Mouse (Mus musculus) midbrain, embryonic 14.5 days (tissue): ENCODE measurements around the gene Hist2h3c2. TPM values are rescaled to one million over a fixed set of nuclear protein-coding genes. Genes with fewer than 3 reads are reported as not detected.

Source experiments
- ATAC-seq: fragments of 200-750 bp; cut with Nextera tagmentation; 2 replicates; pipeline ENCODE4 v1.8.0; 2017; ENCODE audit warnings: moderate number of reproducible peaks, moderate library complexity; ENCODE audit not compliant: low FRiP score, low TSS enrichment
- DNase-seq: peaks from one replicate; pipeline ENCODE4 v3.0.0-alpha.2; 2015
- H3K27ac ChIP-seq: fragments of 300-500 bp; sonication (generic); replicated peaks from 2 replicates; pipeline ENCODE4 v1.5.1; 2014; ENCODE audit warnings: mild to moderate bottlenecking, low read depth, low read length, moderate library complexity
- H3K27me3 ChIP-seq: fragments of 300-500 bp; sonication (generic); 2 replicates; pipeline ENCODE4 v1.6.1; 2014; ENCODE audit warnings: low read length, control low read depth, mixed read lengths; ENCODE audit not compliant: control insufficient read depth, insufficient read depth
- H3K36me3 ChIP-seq: fragments of 300-500 bp; sonication (generic); 2 replicates; pipeline ENCODE4 v1.6.1; 2014; ENCODE audit warnings: low read length, control low read depth; ENCODE audit not compliant: control insufficient read depth, insufficient read depth
- H3K4me1 ChIP-seq: fragments of 300-500 bp; sonication (generic); 2 replicates; pipeline ENCODE4 v1.6.1; 2014; ENCODE audit warnings: mild to moderate bottlenecking, antibody characterized with exemption, low read length, control low read depth; ENCODE audit not compliant: control insufficient read depth, insufficient read depth
- H3K4me2 ChIP-seq: fragments of 300-500 bp; sonication (generic); 2 replicates; pipeline ENCODE4 v1.6.1; 2014; ENCODE audit warnings: mild to moderate bottlenecking, low read length, moderate library complexity
- H3K4me3 ChIP-seq: fragments of 300-500 bp; sonication (generic); replicated peaks from 2 replicates; pipeline ENCODE4 v1.5.1; 2014; ENCODE audit warnings: low read depth, low read length
- H3K9ac ChIP-seq: fragments of 300-500 bp; sonication (generic); replicated peaks from 2 replicates; pipeline ENCODE4 v1.6.1; 2014; ENCODE audit warnings: mild to moderate bottlenecking, low read length, moderate library complexity
- H3K9me3 ChIP-seq: fragments of 300-500 bp; sonication (generic); 2 replicates; pipeline ENCODE4 v1.6.1; 2016; ENCODE audit warnings: low read length, control low read depth, mixed read lengths; ENCODE audit not compliant: control insufficient read depth
- WGBS: fragments of 180-500 bp; shearing (Covaris S2); extraction: QIAGEN DNeasy Blood & Tissue Kit; methylation state at CpG from one replicate; pipeline ENCODE4 v1.1.7; 2014; 5-methylcytosine and 5-hydroxymethylcytosine counted together
- polyA plus RNA-seq: library from polyadenylated mRNA; unstranded; fragments of >200 nt; fragmentation: Nextera tagmentation; extraction: Ambion mirVana; gene quantifications from 2 replicates; pipeline ENCODE4 v1.2.1, GENCODE M21; 2014

Gene Hist2h3c2
- polyA plus RNA-seq, 1 experiment from 2014 or later, result 3.4 TPM

DNA sequence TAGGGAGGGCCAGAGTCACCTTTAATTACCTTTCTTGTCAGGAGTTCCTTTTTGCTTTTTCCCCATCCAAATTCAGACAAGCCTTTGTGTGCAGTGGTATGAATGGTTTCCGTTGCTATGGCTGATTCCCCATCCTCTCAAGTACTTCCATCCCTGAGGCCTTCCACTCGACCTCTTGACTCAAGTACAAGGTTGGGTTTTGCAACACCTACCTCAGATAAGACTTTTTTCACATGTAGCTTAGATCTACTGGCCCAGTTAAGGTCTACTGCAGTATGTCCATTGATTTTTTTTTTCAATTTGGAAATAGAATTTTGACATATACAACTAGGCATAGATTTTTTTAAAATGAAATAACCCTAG is 7.2 kb downstream of the Hist2h3c2 start:
- DNase-seq (no peak), ATAC-seq (no peak)
- Histone ChIP-seq H3K4me2 (no peak overlapping the region), H3K9me3 (no peaks in the 10 kb centered on the region), H3K4me3 (no peak overlapping the region), H3K27ac (no peak overlapping the region), H3K27me3 (no peaks in the 10 kb centered on the region), H3K36me3 (no peaks in the 10 kb centered on the region), H3K4me1 (no peaks in the 10 kb centered on the region), H3K9ac (no peak overlapping the region)
- WGBS, result 52% methylated on average over 2 of the region's 2 CpGs

DNA sequence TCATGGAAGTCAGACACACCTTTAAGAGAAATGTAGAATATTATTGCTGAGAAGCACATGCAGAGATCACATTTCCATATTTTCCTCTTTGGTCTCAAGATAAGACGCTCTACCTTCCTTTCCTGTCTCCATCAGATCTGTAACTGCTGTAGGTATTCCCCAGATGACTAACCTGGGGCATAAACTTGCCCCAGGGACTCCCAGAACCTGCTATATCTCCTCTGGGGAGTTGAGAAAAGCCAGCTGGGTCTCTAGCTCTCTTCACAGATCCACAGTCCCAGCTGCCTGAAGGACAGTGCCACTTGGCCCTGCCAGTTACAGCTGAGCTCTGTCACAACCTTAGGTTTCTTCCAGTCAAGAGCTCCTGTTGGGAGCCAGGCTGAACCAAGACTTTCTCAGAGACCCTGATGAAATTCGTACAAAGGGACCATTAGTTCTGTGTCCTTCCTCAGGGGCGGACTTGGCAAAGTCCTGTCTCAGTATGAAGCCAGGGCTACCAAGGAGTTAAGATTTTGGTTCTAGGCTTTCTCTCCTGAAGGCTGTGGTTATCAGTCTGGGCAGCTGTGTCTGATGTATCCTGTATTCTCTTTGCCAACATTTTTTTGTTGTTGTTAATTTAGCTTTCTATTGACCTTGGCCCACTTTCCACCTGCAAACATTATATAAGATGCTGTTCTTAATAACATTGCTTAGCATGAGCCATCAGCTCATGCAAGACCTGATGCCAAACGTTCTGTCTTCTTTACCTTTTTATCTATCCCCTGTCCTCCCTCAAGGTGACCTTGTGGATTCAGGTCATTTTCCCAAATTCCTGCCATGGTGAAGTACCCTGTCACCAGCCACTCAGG is 7.8 kb downstream of the Hist2h3c2 start:
- ATAC-seq (no peak), DNase-seq (no peak)
- H3K4me1 ChIP-seq, result no peaks in the 10 kb centered on the region
- no peak overlapping the region for H3K4me2 ChIP-seq
- H3K36me3 ChIP-seq, result no peaks in the 10 kb centered on the region
- H3K27ac ChIP-seq, result no peak overlapping the region
- no peaks in the 10 kb centered on the region for H3K27me3 ChIP-seq
- WGBS, result 78% methylated on average over 4 of the region's 4 CpGs
- no peak overlapping the region for H3K4me3 ChIP-seq
- no peaks in the 10 kb centered on the region for H3K9me3 ChIP-seq
- H3K9ac ChIP-seq, result no peak overlapping the region

DNA sequence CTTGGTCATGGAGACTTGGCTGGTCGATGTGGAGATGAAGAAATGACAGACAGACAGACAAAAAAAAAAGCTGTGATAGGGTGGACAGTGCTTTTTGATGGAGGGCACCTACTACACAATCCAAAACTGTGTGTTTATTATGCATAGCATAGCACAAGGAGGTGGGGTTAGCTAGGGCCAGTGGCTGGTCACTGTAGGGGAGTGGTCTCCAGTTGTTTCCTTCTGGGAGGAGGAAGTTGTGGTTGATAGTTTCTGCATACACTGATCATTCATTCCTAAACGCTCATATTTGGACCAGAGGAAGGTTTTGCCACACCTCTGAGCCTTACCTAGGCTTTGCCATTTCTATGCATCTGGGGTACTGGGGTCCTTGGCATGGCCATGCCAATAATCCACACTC is 8.5 kb downstream of the Hist2h3c2 start:
- Histone ChIP-seq H3K9me3 (no peaks in the 10 kb centered on the region), H3K4me3 (no peak overlapping the region), H3K27me3 (no peaks in the 10 kb centered on the region), H3K27ac (no peak overlapping the region), H3K4me1 (0 out of 2 replicates have a peak, but pooled peaks cover under 1% of the 10 kb centered on the region), H3K9ac (no peak overlapping the region), H3K36me3 (no peaks in the 10 kb centered on the region), H3K4me2 (no peak overlapping the region)
- ATAC-seq (no peak), DNase-seq (no peak)
- WGBS, result 75% methylated on average over 2 of the region's 2 CpGs

DNA sequence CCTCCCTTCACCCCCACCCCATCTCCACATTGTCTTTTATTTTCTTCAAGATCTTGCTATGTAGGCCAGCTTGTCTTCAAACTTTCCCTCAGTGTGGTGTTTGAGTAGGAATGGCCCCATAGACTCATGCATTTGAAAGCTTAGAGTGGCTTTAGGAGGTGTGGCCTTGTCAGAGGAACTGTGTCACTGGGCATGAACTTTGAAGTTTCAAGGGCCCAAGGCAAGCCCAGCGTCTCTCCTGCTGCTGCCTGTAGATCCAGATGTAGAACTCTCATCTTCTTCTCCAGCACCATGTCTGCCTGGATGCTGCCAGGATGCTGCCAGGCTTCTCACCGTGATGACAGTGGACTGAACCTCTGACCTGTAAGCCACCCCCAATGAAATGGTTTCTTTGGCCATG is 10.1 kb downstream of the Hist2h3c2 start:
- no peak overlapping the region for H3K27ac ChIP-seq
- H3K9me3 ChIP-seq, result no peaks in the 10 kb centered on the region
- H3K4me3 ChIP-seq, result no peak overlapping the region
- WGBS, result 71% methylated on average over 2 of the region's 2 CpGs
- DNase-seq, result no peak
- H3K9ac ChIP-seq, result no peak overlapping the region
- H3K27me3 ChIP-seq, result no peaks in the 10 kb centered on the region
- H3K4me1 ChIP-seq, result 0 out of 2 replicates have a peak, but pooled peaks cover 7% of the 10 kb centered on the region
- no peaks in the 10 kb centered on the region for H3K36me3 ChIP-seq
- no peak overlapping the region for H3K4me2 ChIP-seq
- ATAC-seq, result no peak

DNA sequence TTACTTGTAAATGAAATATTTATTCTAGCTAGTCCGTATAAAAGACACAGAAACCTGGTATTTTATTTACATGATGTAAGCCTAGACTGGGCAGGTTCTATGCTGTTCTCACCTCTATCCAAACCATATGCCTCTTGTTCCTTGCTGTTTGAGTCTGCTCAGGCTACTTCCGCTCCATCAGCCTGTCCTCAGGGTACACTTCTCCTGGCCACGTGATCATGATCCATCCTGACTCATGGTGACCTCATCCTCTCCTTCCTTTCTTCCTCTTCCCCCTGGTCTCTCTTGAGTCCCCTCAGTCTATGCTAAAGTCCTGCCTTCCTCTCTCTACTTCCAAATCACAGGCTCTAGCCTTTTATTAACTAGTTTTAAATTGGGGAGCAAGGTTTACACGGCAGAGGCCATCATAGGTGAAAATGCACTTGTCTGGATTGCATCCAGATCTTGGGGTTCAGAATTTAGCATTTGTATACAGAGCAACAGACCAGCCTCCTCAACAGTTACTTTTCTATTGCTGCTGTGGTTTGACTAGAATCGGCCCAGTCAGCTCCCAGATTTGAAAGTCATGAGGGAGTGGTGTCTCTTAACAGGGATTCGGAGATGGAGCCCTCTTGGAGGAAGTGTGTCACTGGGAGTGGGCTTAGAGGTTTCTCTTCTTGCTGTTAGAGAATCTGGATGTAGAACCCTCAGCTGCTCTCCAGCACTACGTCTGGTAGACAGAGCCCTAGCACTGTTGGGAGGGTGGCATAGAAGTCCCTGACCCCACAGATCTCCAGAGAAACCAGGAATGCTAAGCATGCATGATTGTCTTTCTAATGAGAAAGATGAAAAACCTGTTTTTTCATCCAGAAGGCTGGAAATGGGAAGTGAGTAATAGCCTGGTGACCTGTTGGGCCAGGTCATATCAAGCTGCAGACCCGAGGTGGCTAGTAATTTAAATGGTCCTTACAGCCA is 12.0 kb downstream of the Hist2h3c2 start:
- no peaks in the 10 kb centered on the region for H3K27me3 ChIP-seq
- H3K4me1 ChIP-seq, result peaks cover 11% of the 10 kb centered on the region
- WGBS, result 83% methylated on average over 8 of the region's 8 CpGs
- ATAC-seq (no peak), DNase-seq (no peak)
- H3K27ac ChIP-seq, result no peak overlapping the region
- no peak overlapping the region for H3K4me3 ChIP-seq
- H3K9ac ChIP-seq, result 0 out of 2 replicates have a peak overlapping the region, but pooled peaks have one; percentile 2
- no peak overlapping the region for H3K4me2 ChIP-seq
- no peaks in the 10 kb centered on the region for H3K9me3 ChIP-seq
- no peaks in the 10 kb centered on the region for H3K36me3 ChIP-seq

DNA sequence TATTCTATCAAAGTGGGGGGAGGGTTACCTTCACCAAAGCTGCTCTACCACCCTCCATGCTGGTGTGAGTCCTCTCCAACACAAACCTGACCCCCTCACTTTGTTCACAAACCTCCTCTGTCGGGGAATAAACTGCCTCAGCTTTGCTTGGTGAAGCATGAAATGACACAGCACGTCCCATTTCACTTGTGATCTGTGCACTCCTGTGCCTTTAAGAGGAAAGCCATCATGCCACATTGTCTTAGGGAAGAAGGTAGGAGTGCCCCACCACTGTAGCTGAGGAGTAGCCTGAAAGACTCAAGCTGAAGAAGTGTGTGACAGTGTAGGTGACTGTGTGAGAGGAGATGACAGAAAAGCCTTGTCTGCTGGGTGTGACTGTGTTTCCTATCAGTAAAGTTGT is 13.5 kb downstream of the Hist2h3c2 start:
- peaks cover 22% of the 10 kb centered on the region for H3K4me1 ChIP-seq
- H3K27ac ChIP-seq, result no peak overlapping the region
- no peaks in the 10 kb centered on the region for H3K9me3 ChIP-seq
- 3% methylated on average over 2 of the region's 2 CpGs for WGBS
- ATAC-seq (no peak), DNase-seq (no peak)
- H3K4me2 ChIP-seq, result no peak overlapping the region
- no peaks in the 10 kb centered on the region for H3K36me3 ChIP-seq
- H3K27me3 ChIP-seq, result no peaks in the 10 kb centered on the region
- no peak overlapping the region for H3K4me3 ChIP-seq
- no peak overlapping the region for H3K9ac ChIP-seq

DNA sequence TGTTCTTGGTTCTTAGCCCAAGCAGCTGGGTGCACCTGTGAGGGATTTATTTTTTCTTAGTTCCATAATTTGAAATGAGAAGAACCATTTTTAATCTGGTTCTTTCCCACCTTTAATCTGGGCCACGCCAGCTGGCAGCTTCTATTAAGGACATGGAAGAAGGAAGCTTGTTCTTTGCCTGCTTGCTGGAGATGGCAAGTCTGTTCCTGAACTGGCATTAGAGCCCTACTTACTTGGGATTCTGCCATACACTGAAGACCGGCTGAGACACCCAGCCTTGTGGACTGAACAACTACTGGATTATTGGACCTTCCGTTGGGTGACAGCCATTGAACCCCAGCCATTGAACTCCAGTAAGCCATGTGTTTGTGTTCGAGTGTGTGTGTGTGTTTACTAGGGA is 16.2 kb downstream of the Hist2h3c2 start:
- no peak overlapping the region for H3K4me3 ChIP-seq
- WGBS, result 82% methylated on average over 4 of the region's 4 CpGs
- H3K4me2 ChIP-seq, result 0 out of 2 replicates have a peak overlapping the region, but pooled peaks have one; percentile 60
- no peak for DNase-seq
- ATAC-seq, result no peak
- H3K36me3 ChIP-seq, result no peaks in the 10 kb centered on the region
- peaks cover 22% of the 10 kb centered on the region for H3K4me1 ChIP-seq
- H3K9ac ChIP-seq, result no peak overlapping the region
- no peaks in the 10 kb centered on the region for H3K27me3 ChIP-seq
- no peak overlapping the region for H3K27ac ChIP-seq
- H3K9me3 ChIP-seq, result no peaks in the 10 kb centered on the region

DNA sequence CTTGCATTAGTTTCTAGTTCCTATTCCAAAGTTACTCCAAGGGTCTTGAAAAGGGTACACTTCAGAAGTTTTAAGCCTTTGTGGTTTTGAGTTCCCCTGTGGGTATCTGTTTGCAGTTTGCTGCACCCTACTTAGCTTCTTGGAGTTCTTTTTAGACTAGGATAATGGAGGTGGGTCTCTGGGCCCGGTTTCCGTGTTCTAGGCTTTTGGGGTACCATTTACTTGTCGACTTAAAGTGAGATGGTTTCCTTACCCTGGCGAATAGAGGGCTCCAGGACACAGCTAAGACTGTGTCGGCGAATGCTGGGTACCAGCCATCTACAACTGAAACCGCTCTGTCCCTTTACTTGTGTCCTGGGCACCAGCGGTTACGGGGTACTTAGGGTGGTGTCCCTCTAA is 17.3 kb downstream of the Hist2h3c2 start:
- WGBS, result 13% methylated on average over 9 of the region's 9 CpGs
- Histone ChIP-seq H3K4me2 (peak overlapping the region; percentile 60), H3K27me3 (no peaks in the 10 kb centered on the region), H3K4me1 (peaks cover 22% of the 10 kb centered on the region), H3K9me3 (no peaks in the 10 kb centered on the region), H3K36me3 (no peaks in the 10 kb centered on the region), H3K9ac (peak overlapping the region; percentile 61), H3K4me3 (peak overlapping the region; percentile 53), H3K27ac (peak overlapping the region; percentile 94)
- no peak for DNase-seq
- ATAC-seq, result no peak
